Mouse (Mus musculus) testis, adult 2 months (tissue): ENCODE data around the gene AF067061. TPM values are rescaled to one million over a fixed set of nuclear protein-coding genes. Genes with fewer than 3 reads are reported as not detected.
"Not testable (repeated sequence)": the region's sequence is repeated elsewhere in the genome, so short reads cannot be mapped to it uniquely, and the experiment has no call there.

Experiments
- H3K27ac ChIP-seq: fragments of 200-500 bp; 2 replicates; pipeline ENCODE4 v1.5.1; 2012; ENCODE audit warnings: low read depth, low read length; ENCODE audit not compliant: control insufficient read depth, insufficient read depth
- H3K27me3 ChIP-seq: fragments of 200-500 bp; 2 replicates; pipeline ENCODE4 v1.6.1; 2012; ENCODE audit warnings: mild to moderate bottlenecking, low read length, moderate library complexity; ENCODE audit not compliant: control insufficient read depth, insufficient read depth
- H3K36me3 ChIP-seq: fragments of 200-500 bp; 2 replicates; pipeline ENCODE4 v1.6.1; 2012; ENCODE audit warnings: mild to moderate bottlenecking, low read length; ENCODE audit not compliant: control insufficient read depth, insufficient read depth
- H3K4me1 ChIP-seq: fragments of 200-500 bp; 2 replicates; pipeline ENCODE4 v1.6.1; 2012; ENCODE audit warnings: low read length; ENCODE audit not compliant: control insufficient read depth, insufficient read depth
- H3K4me3 ChIP-seq: fragments of 200-500 bp; 2 replicates; pipeline ENCODE4 v1.5.1; 2012; ENCODE audit warnings: low read depth, mild to moderate bottlenecking, low read length, moderate library complexity, mixed read lengths; ENCODE audit not compliant: control insufficient read depth
- polyA plus RNA-seq: library from polyadenylated mRNA; depleted of rRNA; stranded (reverse); fragments of >200 nt; gene quantifications from 2 replicates; pipeline ENCODE4 v1.2.3, GENCODE M21; 2012; rRNA removed

The AF067061 gene
- polyA plus RNA-seq, result not detected in 2 replicates

GRCm38 (mm10) chr13:120262870-120263269, at the start of gene AF067061:
Gene AF067061 (plus strand): TSS chr13:120263114.
- not testable (repeated sequence) for H3K27me3 ChIP-seq, H3K27ac ChIP-seq, H3K36me3 ChIP-seq, H3K4me3 ChIP-seq, H3K4me1 ChIP-seq

- H3K27ac ChIP-seq, H3K36me3 ChIP-seq, H3K4me3 ChIP-seq, H3K4me1 ChIP-seq, H3K27me3 ChIP-seq: not testable (repeated sequence)
Measured at GRCm38 (mm10) chr13:120215847-120216246, 47.1 kb upstream of the AF067061 start, which contains the start of gene Gm21762. Gene Gm21762 (minus strand): TSS chr13:120215947.

DNA sequence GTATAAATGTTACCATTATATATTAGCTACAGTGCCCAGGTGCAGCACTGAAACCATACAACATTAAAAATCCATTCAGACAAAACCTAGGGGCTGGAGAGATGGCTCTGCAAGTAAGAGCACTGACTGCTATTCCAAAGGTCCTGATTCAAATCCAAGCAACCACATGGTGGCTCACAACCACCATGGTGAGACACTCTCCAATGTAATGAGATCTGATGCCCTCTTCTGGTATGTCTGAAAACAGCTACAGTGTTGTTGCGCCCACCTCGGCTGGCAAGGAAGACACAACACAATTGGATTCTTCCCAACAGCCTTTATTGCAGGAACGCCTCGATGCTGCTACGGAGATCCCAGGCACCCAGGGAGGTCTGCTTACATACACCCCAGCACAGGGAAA, 42.0 kb upstream of the AF067061 start:
- H3K36me3 ChIP-seq, result not testable (repeated sequence)

DNA sequence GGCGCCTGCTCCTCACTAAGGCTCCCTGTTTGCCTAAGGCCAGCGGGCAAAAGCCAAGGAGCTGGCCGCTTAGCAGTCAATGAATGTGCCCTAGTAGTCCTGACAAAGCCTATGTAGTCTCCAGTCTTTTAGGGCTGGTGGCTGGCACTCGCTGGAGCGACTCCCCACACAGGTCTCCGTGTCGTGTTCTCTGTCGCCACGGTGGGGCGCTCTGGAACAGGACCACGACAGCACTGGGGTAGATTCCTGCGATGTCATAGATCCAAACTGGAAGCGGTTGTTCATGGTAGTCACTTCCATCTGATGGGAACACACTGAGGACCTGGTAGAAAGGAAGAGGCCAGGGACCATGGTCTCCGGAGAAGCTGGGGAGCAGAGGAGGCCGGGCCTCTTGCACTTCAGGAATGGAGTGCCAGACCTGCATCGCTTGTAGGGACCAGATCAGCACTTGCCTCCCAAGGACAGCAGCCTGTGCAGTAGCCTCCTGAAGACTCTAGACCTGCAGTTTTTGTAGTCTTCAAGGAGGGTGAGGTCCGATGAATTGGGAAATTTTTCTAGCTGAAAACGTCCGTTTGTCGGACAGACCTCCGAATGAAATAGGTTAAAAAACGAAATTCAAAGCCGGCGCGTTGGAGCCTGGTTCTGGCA, 39.8 kb upstream of the AF067061 start:
- H3K27me3 ChIP-seq, H3K36me3 ChIP-seq, H3K27ac ChIP-seq, H3K4me1 ChIP-seq, H3K4me3 ChIP-seq: not testable (repeated sequence)

More for the DNA sequence above, 42.0 kb upstream of the AF067061 start:
- not testable (repeated sequence) for H3K27ac ChIP-seq, H3K27me3 ChIP-seq, H3K4me1 ChIP-seq, H3K4me3 ChIP-seq

GRCm38 (mm10) chr13:120231798-120232197, 31.1 kb upstream of the AF067061 start:
- H3K27ac ChIP-seq, H3K4me1 ChIP-seq: not testable (repeated sequence)

GRCm38 (mm10) chr13:120232447-120233049, 30.4 kb upstream of the AF067061 start:
- H3K4me3 ChIP-seq, H3K27ac ChIP-seq, H3K4me1 ChIP-seq, H3K36me3 ChIP-seq, H3K27me3 ChIP-seq: not testable (repeated sequence)

More at GRCm38 (mm10) chr13:120231798-120232197, 31.1 kb upstream of the AF067061 start:
- H3K4me3 ChIP-seq, H3K36me3 ChIP-seq, H3K27me3 ChIP-seq: not testable (repeated sequence)

- H3K4me1 ChIP-seq, H3K4me3 ChIP-seq, H3K27me3 ChIP-seq, H3K27ac ChIP-seq, H3K36me3 ChIP-seq: not testable (repeated sequence)
Measured at GRCm38 (mm10) chr13:120238811-120239210, 24.1 kb upstream of the AF067061 start, which contains the start of gene Gm21731. Gene Gm21731 (plus strand): TSS chr13:120239111.

GRCm38 (mm10) chr13:120251208-120251924, 11.5 kb upstream of the AF067061 start:
- H3K36me3 ChIP-seq, H3K4me3 ChIP-seq, H3K27me3 ChIP-seq, H3K4me1 ChIP-seq, H3K27ac ChIP-seq: not testable (repeated sequence)

DNA sequence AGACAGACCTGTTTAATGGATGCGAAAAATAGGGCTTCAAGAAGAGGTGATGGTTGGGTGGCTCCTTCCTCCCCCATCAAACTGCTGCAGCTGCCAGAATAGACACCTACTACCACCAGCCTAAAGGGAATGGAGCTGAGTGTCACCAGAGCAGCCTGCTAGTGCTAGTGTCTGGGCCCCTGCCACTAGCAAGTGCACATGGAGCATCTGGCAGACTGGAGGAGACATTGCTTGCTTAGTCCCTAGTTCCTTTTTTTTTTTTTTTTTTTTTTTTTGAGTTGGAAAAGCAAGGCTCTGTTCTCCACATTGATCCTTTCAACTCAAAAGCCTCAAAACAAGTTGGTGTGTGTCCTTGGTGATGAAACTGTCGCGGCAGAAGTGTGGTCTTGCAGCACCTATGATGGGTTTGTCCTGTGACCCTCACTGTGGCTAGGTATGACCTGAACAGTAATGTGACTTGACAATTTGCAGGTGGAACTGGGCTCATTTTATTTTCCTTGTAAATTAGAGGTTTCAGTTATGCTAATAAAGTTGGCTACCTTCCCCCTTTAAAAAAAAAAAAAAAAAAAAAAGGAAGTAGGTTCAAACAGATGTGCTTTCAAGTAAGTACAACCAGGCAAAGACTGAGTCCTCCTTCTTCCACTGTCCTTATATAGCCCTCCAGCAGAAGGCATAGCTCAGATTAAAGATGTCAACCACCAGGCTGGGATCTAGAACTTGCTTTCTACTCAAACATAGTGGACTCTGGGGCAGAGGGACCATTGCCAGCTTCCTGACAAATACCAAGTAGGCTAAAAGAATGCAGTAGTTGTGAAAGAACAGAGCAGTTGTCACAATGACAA, 3.9 kb upstream of the AF067061 start:
- not testable (repeated sequence) for H3K4me1 ChIP-seq, H3K36me3 ChIP-seq, H3K27ac ChIP-seq, H3K4me3 ChIP-seq, H3K27me3 ChIP-seq

GRCm38 (mm10) chr13:120259718-120260117, 3.2 kb upstream of the AF067061 start:
- H3K36me3 ChIP-seq, H3K4me1 ChIP-seq, H3K27ac ChIP-seq: not testable (repeated sequence)

DNA sequence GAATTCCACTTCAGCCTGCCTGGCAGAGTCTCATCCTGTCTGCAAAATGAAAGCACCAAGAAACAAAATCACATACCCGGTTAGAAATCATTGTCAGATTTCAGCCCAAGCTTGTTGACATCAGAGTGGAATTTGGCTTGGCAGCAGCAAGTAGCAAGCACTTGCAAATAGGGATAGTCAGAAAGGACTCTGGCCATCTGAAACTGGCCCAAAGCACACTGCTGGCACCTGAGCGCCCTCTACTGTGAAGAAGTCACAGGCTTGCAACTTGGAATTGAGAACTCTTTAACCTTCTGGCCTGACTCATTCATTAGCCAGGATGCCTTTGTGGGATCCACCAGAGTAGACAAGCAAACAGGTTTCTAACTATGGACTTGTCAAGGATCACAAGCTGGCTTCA, 14.9 kb downstream of the AF067061 start:
- H3K4me3 ChIP-seq, H3K4me1 ChIP-seq, H3K36me3 ChIP-seq, H3K27ac ChIP-seq, H3K27me3 ChIP-seq: not testable (repeated sequence)

More at GRCm38 (mm10) chr13:120259718-120260117, 3.2 kb upstream of the AF067061 start:
- H3K4me3 ChIP-seq, H3K27me3 ChIP-seq: not testable (repeated sequence)
